Mouse (Mus musculus) effector memory CD4-positive, alpha-beta T cell, adult 5 months (primary cell): ENCODE data around the gene Klk5. TPM values are rescaled to one million over a fixed set of nuclear protein-coding genes. Genes with fewer than 3 reads are reported as not detected.

ENCODE experiments used
- polyA plus RNA-seq: library from polyadenylated mRNA; unstranded; fragments of 100-300 nt; shearing (Covaris generic); gene quantifications from one replicate; pipeline ENCODE4 v1.2.1, GENCODE M21; 2017

Klk5 gene
- polyA plus RNA-seq, result not detected

DNA sequence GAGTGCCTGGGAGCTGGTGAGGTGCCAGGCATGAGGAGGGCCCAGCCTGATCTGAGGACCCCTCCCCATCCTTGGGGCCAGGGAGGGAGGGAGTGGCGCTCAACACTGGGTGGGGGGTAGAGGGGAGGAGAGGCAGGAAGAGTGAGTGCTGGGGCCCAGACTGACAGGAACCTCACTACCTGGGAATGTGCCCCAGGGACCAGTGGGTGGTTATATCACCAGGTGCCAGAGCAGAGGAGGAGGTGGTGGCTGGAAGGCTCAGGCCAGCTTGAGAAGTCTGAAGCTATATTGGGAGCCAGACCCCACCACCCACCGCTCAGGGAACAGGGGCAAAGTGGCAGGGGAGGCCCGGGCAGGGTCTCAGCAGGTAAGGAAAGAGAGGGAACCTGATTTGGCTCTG lies at the start of gene Klk5:
Klk5 (plus strand) TSS at position 271 of the 400 bp plus-strand sequence.

DNA sequence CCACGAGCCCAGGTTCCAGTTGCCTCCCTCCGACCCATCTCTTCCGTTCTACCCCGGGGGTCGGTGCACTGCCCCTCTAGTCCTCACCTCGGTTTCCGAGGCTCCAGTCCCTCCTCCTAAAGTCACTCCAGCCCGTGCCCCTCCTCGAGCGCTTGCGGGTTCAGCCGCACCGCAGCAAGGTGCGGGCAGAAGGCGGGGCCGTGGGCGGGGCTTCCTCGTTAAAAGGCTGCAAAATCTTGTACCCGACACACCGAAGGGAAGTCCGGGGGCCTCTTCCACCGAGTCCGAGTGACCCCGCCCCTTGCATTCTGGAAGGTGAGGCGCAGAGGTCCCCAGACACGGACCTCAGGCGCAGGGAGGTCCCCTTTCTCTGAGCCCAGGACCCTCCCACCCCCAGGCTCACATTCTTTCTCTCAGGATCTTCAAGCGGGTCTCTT lies 44.4 kb upstream of the Klk5 start, which contains the start of gene Klk8:
Klk8 (plus strand) TSS at position 245 of the 437 bp plus-strand sequence.

DNA sequence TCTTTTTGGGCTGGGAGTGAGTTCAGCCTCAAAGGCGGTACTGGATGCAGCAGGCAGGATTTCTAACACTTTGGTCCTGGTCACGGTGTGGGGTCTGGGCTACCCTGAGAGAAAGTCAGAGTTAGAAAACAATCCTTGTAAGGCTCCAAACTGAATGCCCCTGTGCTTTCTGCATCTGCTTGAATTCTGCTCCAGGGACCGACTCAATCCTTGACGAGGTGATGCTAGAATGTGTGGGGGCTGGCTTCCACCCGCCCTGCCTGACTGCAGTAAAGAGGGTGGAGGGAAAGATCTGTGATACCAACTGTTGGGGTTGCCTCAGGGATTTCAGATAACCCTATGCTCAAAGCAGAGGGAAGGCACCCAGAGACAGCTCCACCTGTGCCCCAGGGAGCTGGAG lies 30.8 kb upstream of the Klk5 start, which contains the start of gene Klk7:
Klk7 (plus strand) TSS at position 301 of the 400 bp plus-strand sequence.

DNA sequence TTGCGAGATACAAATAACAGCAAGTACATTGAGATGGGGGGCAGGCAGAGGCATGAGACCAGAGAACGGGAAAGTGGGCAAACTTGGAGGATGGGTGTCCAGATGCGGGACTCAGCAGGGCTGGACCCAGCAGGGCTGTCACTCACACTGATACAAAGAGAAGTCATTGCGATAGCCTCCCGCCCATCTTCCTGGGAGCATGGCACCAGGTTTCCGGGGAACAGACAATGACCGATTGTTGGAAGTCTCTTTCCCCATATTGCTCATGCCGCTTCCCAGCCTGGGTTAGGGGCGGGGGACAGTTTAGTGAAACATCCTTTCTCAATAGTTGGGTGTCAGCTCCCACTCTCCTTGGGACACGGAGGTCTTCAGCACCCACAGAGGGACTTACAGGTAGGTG lies 17.6 kb upstream of the Klk5 start, which contains the start of gene Klk6:
Klk6 (plus strand) TSS at position 301 of the 400 bp plus-strand sequence.

DNA sequence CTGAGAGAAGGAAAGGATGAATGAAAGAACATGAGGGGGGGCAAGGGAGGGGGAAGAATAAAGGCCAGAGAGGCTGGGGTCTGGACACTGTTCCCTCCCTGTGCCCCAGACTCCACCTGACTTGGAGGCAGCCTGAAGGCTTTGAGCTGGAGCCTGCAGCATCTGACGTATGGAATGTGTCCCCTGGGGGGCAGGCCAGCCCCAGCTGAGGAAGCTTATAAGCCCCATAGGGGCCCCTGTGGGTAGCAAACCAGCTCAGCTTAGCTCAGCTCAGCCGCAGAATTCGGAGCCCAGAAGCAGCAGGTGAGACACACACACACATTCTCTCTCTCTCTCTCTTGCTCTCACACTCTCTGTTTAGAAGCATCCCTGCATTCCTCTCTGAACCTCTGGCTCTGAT lies 39.1 kb downstream of the Klk5 start, which contains the start of gene Klk4:
Klk4 (plus strand) TSS at position 249 of the 400 bp plus-strand sequence.

Other genes with a start within 250 kb of the Klk5 start
- not detected for gene Zfp819, start 234.8 kb upstream of the Klk5 start, polyA plus RNA-seq
- not detected for gene Ceacam18, start 207.3 kb upstream of the Klk5 start, polyA plus RNA-seq
- gene Siglece, start 181.8 kb upstream of the Klk5 start, polyA plus RNA-seq, result 0.34 TPM
- gene Ctu1, start 170.0 kb upstream of the Klk5 start, polyA plus RNA-seq, result 4.2 TPM
- not detected for gene Klk14, start 151.6 kb upstream of the Klk5 start, polyA plus RNA-seq
- gene Klk13, start 129.4 kb upstream of the Klk5 start, polyA plus RNA-seq, result not detected
- gene Klk12, start 73.1 kb upstream of the Klk5 start, polyA plus RNA-seq, result not detected
- gene Klk11, start 67.4 kb upstream of the Klk5 start, polyA plus RNA-seq, result not detected
- gene Klk10, start 60.9 kb upstream of the Klk5 start, polyA plus RNA-seq, result not detected
- gene Klk9, start 50.1 kb upstream of the Klk5 start, polyA plus RNA-seq, result not detected
- gene Klk8, start 44.4 kb upstream of the Klk5 start, polyA plus RNA-seq, result 48.5 TPM
- not detected for gene Klk7, start 30.7 kb upstream of the Klk5 start, polyA plus RNA-seq
- not detected for gene Klk6, start 17.5 kb upstream of the Klk5 start, polyA plus RNA-seq
- gene Klk4, start 39.2 kb downstream of the Klk5 start, polyA plus RNA-seq, result not detected
- not detected for gene Klk15, start 91.8 kb downstream of the Klk5 start, polyA plus RNA-seq
- gene Klk1b8, start 108.7 kb downstream of the Klk5 start, polyA plus RNA-seq, result not detected
- not detected for gene Klk1b1, start 124.8 kb downstream of the Klk5 start, polyA plus RNA-seq
- gene Klk1b9, start 134.1 kb downstream of the Klk5 start, polyA plus RNA-seq, result not detected
- not detected for gene Klk1b11, start 153.9 kb downstream of the Klk5 start, polyA plus RNA-seq
- not detected for gene Klk1b26, start 170.2 kb downstream of the Klk5 start, polyA plus RNA-seq
- gene Klk1b27, start 210.3 kb downstream of the Klk5 start, polyA plus RNA-seq, result not detected